Mouse (Mus musculus): Measurements from ENCODE around the gene Myo1g. TPM values are rescaled to one million over a fixed set of nuclear protein-coding genes. Genes with fewer than 3 reads are reported as not detected.
A peak's percentile ranks its signal among the peaks of the same experiment; 100 is the strongest.

Gene Myo1g
- polyA plus RNA-seq, 1 experiment from 2014 or later, result 1.3 TPM

DNA sequence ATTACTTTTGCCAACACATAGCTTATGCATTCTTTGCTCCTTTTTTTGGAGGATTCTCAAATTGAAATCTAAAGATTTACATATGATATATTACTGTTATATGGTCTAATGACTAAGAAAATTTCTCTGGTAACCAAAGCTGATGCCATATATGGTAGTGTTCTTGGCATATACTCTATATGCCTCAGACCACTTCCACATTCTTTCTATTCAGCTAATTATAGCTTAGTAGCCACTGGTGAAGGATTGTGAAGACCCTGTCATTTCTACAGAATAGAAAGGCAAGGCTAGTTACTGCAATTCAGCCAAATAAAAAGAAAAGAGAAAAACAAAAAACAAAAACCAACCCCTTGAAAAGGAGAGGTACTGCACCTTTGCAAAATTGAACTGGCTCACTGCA is 48.7 kb downstream of the Myo1g start:
- H3K27ac ChIP-seq, result peak overlapping the region; percentile 23; the same call in 1 of the 2 replicates
- no peaks in the 10 kb centered on the region for H3K27me3 ChIP-seq
- no peak for ATAC-seq (ENCODE audit: insufficient number of reproducible peaks, insufficient read depth, low FRiP score, low TSS enrichment, low read depth)
- peaks cover 41% of the 10 kb centered on the region for H3K4me1 ChIP-seq
- peak overlapping the region; percentile 51 for H3K9ac ChIP-seq
- peak overlapping the region; percentile 84 for H3K4me2 ChIP-seq
- no peaks in the 10 kb centered on the region for H3K9me3 ChIP-seq
- peaks cover 12% of the 10 kb centered on the region for H3K36me3 ChIP-seq
- peak overlapping the region; percentile 90 for H3K4me3 ChIP-seq

DNA sequence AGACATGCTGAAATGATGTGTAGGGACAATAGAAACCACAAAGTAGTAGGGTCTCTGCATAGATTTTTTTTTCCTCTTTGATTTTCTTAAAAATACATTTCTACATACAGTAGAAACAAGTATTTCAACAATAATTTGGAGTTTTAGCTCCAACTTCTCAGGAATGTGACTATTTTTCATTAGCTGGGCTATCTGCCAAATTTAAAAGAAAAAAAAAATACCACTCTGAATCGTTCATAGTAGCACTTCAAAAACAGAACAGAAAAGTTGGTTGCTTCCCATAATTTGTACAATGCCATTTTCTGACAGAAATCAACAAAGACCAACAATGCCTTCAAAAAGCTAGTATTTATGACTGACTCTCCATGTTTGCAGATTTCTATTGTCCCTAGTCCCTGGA is 49.3 kb downstream of the Myo1g start:
- WGBS, result 8% methylated on average over 1 of the region's 1 CpGs
- H3K36me3 ChIP-seq, result peaks cover 17% of the 10 kb centered on the region
- H3K4me1 ChIP-seq, result peaks cover 41% of the 10 kb centered on the region
- H3K4me2 ChIP-seq, result peak overlapping the region; percentile 84
- H3K9ac ChIP-seq, result peak overlapping the region; percentile 63
- H3K9me3 ChIP-seq, result no peaks in the 10 kb centered on the region
- ATAC-seq (ENCODE audit: insufficient number of reproducible peaks, insufficient read depth, low FRiP score, low TSS enrichment, low read depth), result no peak
- no peak overlapping the region; the same call in 1 of the 2 replicates for H3K27ac ChIP-seq
- H3K27me3 ChIP-seq, result no peaks in the 10 kb centered on the region
- H3K4me3 ChIP-seq, result peak overlapping the region; percentile 90

DNA sequence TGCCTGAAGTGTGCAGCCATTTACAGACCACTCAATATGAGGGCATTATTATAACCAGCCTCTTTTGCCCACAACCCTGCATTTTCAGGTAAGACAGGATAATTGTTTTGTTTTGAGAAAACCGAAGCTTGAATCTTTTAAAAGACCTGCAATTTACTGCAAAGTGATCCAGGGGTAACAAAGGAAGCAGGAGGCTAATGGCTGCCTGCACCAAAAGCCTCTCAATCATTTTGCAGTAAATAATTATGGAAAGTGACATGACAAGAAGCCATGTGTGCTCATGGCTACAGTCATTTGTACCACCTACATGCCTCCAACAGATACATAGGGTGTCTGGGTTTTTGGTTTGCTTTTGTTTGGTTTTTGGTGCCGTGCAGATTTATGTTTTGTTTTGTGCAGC is 49.7 kb downstream of the Myo1g start:
- Histone ChIP-seq H3K4me2 (peak overlapping the region; percentile 84), H3K36me3 (peaks cover 22% of the 10 kb centered on the region), H3K4me3 (peak overlapping the region; percentile 90), H3K27me3 (no peaks in the 10 kb centered on the region), H3K9me3 (no peaks in the 10 kb centered on the region), H3K27ac (no peak overlapping the region; the same call in 1 of the 2 replicates), H3K4me1 (peaks cover 41% of the 10 kb centered on the region), H3K9ac (peak overlapping the region; percentile 52; the same call in 1 of the 2 replicates)
- WGBS, result 56% methylated on average over 2 of the region's 2 CpGs
- ATAC-seq (ENCODE audit: insufficient number of reproducible peaks, insufficient read depth, low FRiP score, low TSS enrichment, low read depth), result no peak

DNA sequence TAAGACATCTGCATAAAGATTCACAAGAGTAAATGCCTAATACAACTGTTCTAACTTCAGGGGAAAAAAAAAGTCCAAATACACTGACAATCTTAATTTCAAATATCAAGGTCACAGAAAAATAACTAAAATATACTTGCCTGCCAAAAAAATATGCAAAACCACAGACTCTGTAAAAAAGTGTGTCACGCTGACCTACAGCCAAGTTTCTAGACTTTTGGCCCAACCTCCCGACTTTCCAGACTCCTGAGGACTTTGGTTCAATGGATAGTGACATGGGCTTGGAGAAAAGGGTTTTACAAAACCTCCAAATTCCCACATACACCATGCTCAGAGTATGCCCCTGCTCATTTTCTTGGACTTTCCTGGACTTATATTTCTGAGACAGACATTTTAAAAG is 52.2 kb downstream of the Myo1g start:
- Histone ChIP-seq H3K36me3 (peaks cover 33% of the 10 kb centered on the region), H3K4me2 (no peak overlapping the region), H3K4me3 (no peak overlapping the region), H3K9ac (no peak overlapping the region), H3K27ac (no peak overlapping the region), H3K9me3 (no peaks in the 10 kb centered on the region), H3K27me3 (no peaks in the 10 kb centered on the region), H3K4me1 (peaks cover 30% of the 10 kb centered on the region)
- no peak for ATAC-seq (ENCODE audit: insufficient number of reproducible peaks, insufficient read depth, low FRiP score, low TSS enrichment, low read depth)
- WGBS, result 84% methylated on average over 2 of the region's 2 CpGs

DNA sequence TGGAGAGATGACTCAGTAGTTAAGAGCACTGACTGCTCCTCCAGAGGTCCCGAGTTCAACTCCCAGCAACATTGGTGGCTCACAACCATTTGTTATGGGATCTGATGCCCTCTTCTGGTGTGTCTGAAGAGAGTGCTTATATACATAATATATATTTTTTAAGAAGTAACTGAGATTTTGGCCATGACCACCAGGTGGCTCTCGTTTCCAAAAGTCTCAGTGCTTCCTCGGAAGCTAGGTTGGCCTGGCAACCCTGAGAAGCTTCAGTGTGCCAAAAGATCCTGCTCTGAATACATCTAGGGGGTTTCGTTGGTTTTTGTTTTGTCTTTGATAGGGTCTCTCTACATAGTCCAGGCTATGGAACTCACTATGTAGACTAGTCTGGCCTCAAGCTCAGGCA is 55.6 kb downstream of the Myo1g start:
- Histone ChIP-seq H3K4me1 (peaks cover 9% of the 10 kb centered on the region), H3K27ac (no peak overlapping the region), H3K9ac (no peak overlapping the region), H3K4me2 (no peak overlapping the region), H3K27me3 (no peaks in the 10 kb centered on the region), H3K9me3 (no peaks in the 10 kb centered on the region), H3K36me3 (peaks cover 31% of the 10 kb centered on the region), H3K4me3 (no peak overlapping the region)
- 37% methylated on average over 4 of the region's 4 CpGs for WGBS
- no peak for ATAC-seq (ENCODE audit: insufficient number of reproducible peaks, insufficient read depth, low FRiP score, low TSS enrichment, low read depth)

DNA sequence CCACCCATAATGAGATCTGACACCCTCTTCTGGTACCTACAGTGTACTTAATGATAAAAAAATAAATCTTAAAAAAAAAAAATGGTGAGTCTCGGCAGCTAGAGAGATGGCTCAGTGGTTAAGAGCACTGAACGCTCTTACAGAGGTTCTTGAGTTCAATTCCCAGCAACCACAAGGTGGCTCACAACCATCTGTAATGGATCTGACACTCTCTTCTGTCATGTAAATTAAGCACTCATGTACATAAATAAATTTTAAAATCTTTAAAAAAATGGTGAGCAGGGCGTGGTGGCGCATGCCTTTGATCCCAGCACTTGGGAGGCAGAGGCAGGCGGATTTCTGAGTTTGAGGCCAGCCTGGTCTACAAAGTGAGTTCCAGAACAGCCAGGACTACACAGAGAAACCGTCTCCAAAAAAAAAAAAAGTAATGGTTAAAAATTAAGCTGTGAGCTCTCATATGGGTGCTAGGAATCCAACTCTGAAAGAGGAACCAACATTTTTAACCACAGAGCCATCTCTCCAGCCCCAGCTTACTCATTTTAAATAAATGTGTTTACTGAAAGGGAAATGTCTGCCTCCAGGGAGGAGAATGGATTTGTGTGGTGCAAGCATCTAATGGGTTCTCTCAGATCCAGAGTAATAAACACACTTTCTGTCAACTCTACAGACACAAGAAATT is 57.5 kb downstream of the Myo1g start:
- Histone ChIP-seq H3K36me3 (peaks cover 27% of the 10 kb centered on the region), H3K27ac (no peak overlapping the region), H3K9ac (no peak overlapping the region), H3K4me2 (no peak overlapping the region), H3K27me3 (no peaks in the 10 kb centered on the region), H3K4me3 (no peak overlapping the region), H3K9me3 (no peaks in the 10 kb centered on the region), H3K4me1 (no peaks in the 10 kb centered on the region)
- WGBS, result 90% methylated on average over 6 of the region's 6 CpGs
- no peak for ATAC-seq (ENCODE audit: insufficient number of reproducible peaks, insufficient read depth, low FRiP score, low TSS enrichment, low read depth)

Small RNA genes within 50 kb of the gene (microRNA-seq; reads per million reads assigned to microRNA genes)
- not detected for gene Gm22123

Other genes starting within 250 kb of the Myo1g start
- gene Tmed4, start 246.1 kb downstream of the Myo1g start, polyA plus RNA-seq (2015; fragmentation: Nextera tagmentation; extraction: Ambion mirVana), result 97.1 and 112 TPM in 2 replicates
- 85.2 and 89.2 TPM in 2 replicates for gene Ogdh, start 229.3 kb downstream of the Myo1g start, polyA plus RNA-seq (2015; fragmentation: Nextera tagmentation; extraction: Ambion mirVana)
- 11.2 and 12.4 TPM in 2 replicates for gene Zmiz2, start 131.9 kb downstream of the Myo1g start, polyA plus RNA-seq (2015; fragmentation: Nextera tagmentation; extraction: Ambion mirVana)
- 5,258 and 5,388 TPM in 2 replicates for gene Ppia, start 105.5 kb downstream of the Myo1g start, polyA plus RNA-seq (2015; fragmentation: Nextera tagmentation; extraction: Ambion mirVana)
- 656 and 746 TPM in 2 replicates for gene H2afv, start 76.5 kb downstream of the Myo1g start, polyA plus RNA-seq (2015; fragmentation: Nextera tagmentation; extraction: Ambion mirVana)
- 26.9 and 28.6 TPM in 2 replicates for gene Purb, start 45.0 kb downstream of the Myo1g start, polyA plus RNA-seq (2015; fragmentation: Nextera tagmentation; extraction: Ambion mirVana)
- gene Ccm2, start 25.9 kb upstream of the Myo1g start, polyA plus RNA-seq (2015; fragmentation: Nextera tagmentation; extraction: Ambion mirVana), result 79.5 and 80.2 TPM in 2 replicates
- 2.9 and 3.4 TPM in 2 replicates for gene Nacad, start 85.1 kb upstream of the Myo1g start, polyA plus RNA-seq (2015; fragmentation: Nextera tagmentation; extraction: Ambion mirVana)
- gene Tbrg4, start 105.1 kb upstream of the Myo1g start, polyA plus RNA-seq (2015; fragmentation: Nextera tagmentation; extraction: Ambion mirVana), result 33.6 and 38.5 TPM in 2 replicates
- not detected in 2 replicates for gene Wap, start 117.7 kb upstream of the Myo1g start, polyA plus RNA-seq (2015; fragmentation: Nextera tagmentation; extraction: Ambion mirVana)
- gene Ramp3, start 137.6 kb upstream of the Myo1g start, polyA plus RNA-seq (2015; fragmentation: Nextera tagmentation; extraction: Ambion mirVana), result 6.7 and 8.0 TPM in 2 replicates